Mouse (Mus musculus) heart, adult 2 months (tissue): ENCODE measurements around the gene Cpb1. TPM values are rescaled to one million over a fixed set of nuclear protein-coding genes. Genes with fewer than 3 reads are reported as not detected.

Source experiments
- DNase-seq, 2 experiments: peaks; one replicate each; pipeline ENCODE4 v3.0.0; 2021
- H3K27ac ChIP-seq: fragments of 200-600 bp; 2 replicates; pipeline ENCODE4 v1.8.1; 2022
- H3K27me3 ChIP-seq: fragments of 200-500 bp; 2 replicates; pipeline ENCODE4 v1.6.1; 2012; ENCODE audit warnings: mild to moderate bottlenecking, low read length, inconsistent platforms, mixed read lengths; ENCODE audit not compliant: control insufficient read depth, insufficient read depth
- H3K36me3 ChIP-seq: fragments of 200-500 bp; 2 replicates; pipeline ENCODE4 v1.6.1; 2012; ENCODE audit warnings: low read length, inconsistent platforms; ENCODE audit not compliant: control insufficient read depth, insufficient read depth
- H3K4me1 ChIP-seq: fragments of 200-500 bp; 2 replicates; pipeline ENCODE4 v1.6.1; 2011; ENCODE audit warnings: low read length; ENCODE audit not compliant: control insufficient read depth, insufficient read depth
- H3K4me3 ChIP-seq: fragments of 200-600 bp; 2 replicates; pipeline ENCODE4 v1.8.1; 2022
- H3K79me2 ChIP-seq: fragments of 200-500 bp; replicated peaks from 2 replicates; pipeline ENCODE4 v1.6.1; 2012; ENCODE audit warnings: mild to moderate bottlenecking, inconsistent platforms, low read length, moderate library complexity, mixed read lengths; ENCODE audit not compliant: control insufficient read depth, insufficient read depth
- H3K9ac ChIP-seq: fragments of 200-500 bp; 2 replicates; pipeline ENCODE4 v1.6.1; 2012; ENCODE audit warnings: low read depth, mild to moderate bottlenecking, control low read depth, inconsistent platforms, low read length, mixed read lengths
- CTCF ChIP-seq: fragments of 200-600 bp; IDR thresholded peaks from 2 replicates; pipeline ENCODE4 v1.8.1; 2022; ENCODE audit warnings: antibody characterized with exemption, mild to moderate bottlenecking, moderate library complexity
- EP300 ChIP-seq: fragments of 200-500 bp; IDR thresholded peaks from 2 replicates; pipeline ENCODE4 v1.6.1; 2011; ENCODE audit warnings: low read depth, low read length, control low read depth; ENCODE audit not compliant: insufficient read depth
- POLR2A ChIP-seq: fragments of 200-500 bp; IDR thresholded peaks from 2 replicates; pipeline ENCODE4 v1.6.1; 2011; ENCODE audit warnings: mild to moderate bottlenecking, low read depth, low read length, control low read depth; ENCODE audit not compliant: insufficient read depth
- WGBS: fragments of 180-500 bp; shearing (Covaris S2); methylation state at CpG from one replicate; pipeline ENCODE4 v1.1.7; 2018; 5-methylcytosine and 5-hydroxymethylcytosine counted together
- intact Hi-C: fragments of 180-260 bp; cut with DNase I; formaldehyde crosslinking; loops from one replicate; pipeline ENCODE4 v1.15.1; 2025
- polyA plus RNA-seq: library from polyadenylated mRNA; depleted of rRNA; stranded (reverse); fragments of >200 nt; gene quantifications from 2 replicates; pipeline ENCODE4 v1.2.3, GENCODE M21; 2012
- total RNA-seq, 2 experiments: library from RNA; stranded (reverse); gene quantifications; 2 replicates each; pipeline ENCODE4 v1.2.3; 2021

The Cpb1 gene
- total and polyA plus RNA-seq, 3 experiments = not detected

DNA sequence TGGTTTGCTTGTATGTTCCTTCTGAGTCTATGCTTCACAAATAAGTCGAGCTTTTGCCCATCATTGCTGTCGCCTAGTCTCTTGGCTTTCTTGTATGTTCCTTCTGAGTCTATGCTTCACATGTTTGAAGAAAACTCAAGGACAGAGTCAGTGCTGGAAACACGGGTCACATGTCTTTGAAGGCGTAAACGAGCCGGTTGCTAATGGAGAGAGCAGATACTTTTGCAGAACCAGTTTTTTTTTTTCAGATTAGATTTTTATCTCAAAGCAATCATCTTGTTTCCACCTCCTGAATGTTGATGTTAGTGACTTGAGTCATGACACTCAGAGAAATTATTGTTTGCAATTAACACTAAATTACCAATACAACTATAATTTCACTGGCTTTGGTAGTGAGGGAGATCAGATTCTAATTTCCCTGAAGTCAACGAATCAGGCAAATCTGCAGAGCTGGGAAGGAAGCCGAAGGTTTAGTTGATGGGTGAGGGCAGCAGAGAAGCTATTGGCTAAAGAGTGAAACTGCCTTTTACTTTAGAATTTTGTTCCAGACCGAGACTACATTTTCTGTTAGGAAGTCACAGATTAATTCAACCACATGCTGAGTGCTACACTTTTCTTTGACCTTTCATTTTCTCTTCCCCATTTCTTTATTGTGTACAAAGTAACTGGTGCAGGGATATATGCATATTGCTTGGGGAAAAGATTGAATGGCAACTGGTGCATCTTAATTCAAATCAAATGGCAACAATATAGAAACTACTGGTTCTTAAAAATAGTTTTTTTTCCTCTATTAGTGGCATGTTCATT is 19.2 kb upstream of the Cpb1 start:
- Histone ChIP-seq H3K9ac (no peak overlapping the region), H3K79me2 (no peaks in the 10 kb centered on the region), H3K4me1 (no peaks in the 10 kb centered on the region), H3K36me3 (no peaks in the 10 kb centered on the region), H3K27ac (no peak overlapping the region), H3K4me3 (no peak overlapping the region), H3K27me3 (no peaks in the 10 kb centered on the region)
- intact Hi-C loops = no loop called here
- TF ChIP-seq EP300 (no peak), CTCF (no peak), POLR2A (no peak)
- DNase-seq = no peak
- WGBS = 75% methylated on average over 9 of the region's 9 CpGs

- intact Hi-C loops = no loop called here
- no peak overlapping the region for H3K9ac ChIP-seq
These were observed 15.8 kb upstream of the Cpb1 start for GRCm38 (mm10) chr3:20291370-20291769.

DNA sequence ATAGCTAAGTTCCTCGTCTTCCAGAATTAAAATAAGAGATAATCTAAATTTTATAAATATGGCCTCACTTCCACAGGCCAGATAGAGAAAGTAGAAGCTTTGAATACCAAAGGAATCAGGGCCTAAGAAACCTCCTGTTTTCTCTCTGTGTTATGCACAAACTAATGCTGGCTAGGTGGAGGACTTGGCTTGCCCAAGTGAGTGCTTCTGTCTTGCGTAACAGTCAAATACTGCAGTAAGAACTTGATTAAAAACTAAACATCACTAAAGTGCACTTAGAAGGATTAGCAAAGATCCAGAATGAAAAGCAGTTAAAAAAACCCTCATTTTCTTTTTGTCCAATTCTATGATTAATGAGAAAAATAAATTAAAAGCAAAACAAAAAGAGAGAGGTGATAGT is 13.2 kb upstream of the Cpb1 start:
- Histone ChIP-seq H3K4me1 (no peaks in the 10 kb centered on the region), H3K27me3 (no peaks in the 10 kb centered on the region), H3K9ac (no peak overlapping the region), H3K4me3 (no peak overlapping the region), H3K36me3 (no peaks in the 10 kb centered on the region), H3K27ac (no peak overlapping the region), H3K79me2 (no peaks in the 10 kb centered on the region)
- intact Hi-C loops = no loop called here
- WGBS = 77% methylated on average over 2 of the region's 2 CpGs
- TF ChIP-seq POLR2A = no peak
- DNase-seq = no peak

More at GRCm38 (mm10) chr3:20291370-20291769, 15.8 kb upstream of the Cpb1 start:
- no peaks in the 10 kb centered on the region for H3K4me1 ChIP-seq
- TF ChIP-seq POLR2A = no peak
- TF ChIP-seq CTCF = no peak
- TF ChIP-seq EP300 = no peak
- no peak overlapping the region for H3K27ac ChIP-seq
- H3K27me3 ChIP-seq = no peaks in the 10 kb centered on the region
- no peak for DNase-seq
- no peak overlapping the region for H3K4me3 ChIP-seq
- no peaks in the 10 kb centered on the region for H3K36me3 ChIP-seq
- no peaks in the 10 kb centered on the region for H3K79me2 ChIP-seq

DNA sequence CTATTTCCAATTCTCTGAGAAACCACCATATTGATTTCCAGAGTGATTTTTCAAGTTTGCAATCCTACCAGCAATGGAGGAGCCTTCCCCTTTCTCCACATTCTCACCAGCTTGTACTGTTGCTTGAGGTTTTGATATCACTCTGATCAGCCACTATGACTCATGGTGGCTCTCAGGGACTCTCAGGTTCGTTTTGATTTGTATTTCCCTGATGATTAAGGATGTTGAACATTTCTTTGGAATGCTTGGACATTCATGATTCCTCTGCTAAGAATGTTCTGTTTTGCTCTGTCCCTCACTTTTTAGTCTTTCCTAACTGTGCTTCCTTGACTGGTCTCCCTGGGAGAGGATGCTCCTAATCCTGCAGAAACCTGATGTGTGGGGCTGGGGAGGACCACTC is 6.3 kb upstream of the Cpb1 start:
- Histone ChIP-seq H3K79me2 (no peaks in the 10 kb centered on the region), H3K4me1 (no peaks in the 10 kb centered on the region), H3K4me3 (no peak overlapping the region), H3K36me3 (no peaks in the 10 kb centered on the region), H3K9ac (no peak overlapping the region), H3K27ac (no peak overlapping the region), H3K27me3 (no peaks in the 10 kb centered on the region)
- TF ChIP-seq EP300 = no peak
- no peak for TF ChIP-seq CTCF
- TF ChIP-seq POLR2A = no peak
- WGBS = 41% methylated on average over 1 of the region's 1 CpGs
- no peak for DNase-seq
- intact Hi-C loops = no loop called here

DNA sequence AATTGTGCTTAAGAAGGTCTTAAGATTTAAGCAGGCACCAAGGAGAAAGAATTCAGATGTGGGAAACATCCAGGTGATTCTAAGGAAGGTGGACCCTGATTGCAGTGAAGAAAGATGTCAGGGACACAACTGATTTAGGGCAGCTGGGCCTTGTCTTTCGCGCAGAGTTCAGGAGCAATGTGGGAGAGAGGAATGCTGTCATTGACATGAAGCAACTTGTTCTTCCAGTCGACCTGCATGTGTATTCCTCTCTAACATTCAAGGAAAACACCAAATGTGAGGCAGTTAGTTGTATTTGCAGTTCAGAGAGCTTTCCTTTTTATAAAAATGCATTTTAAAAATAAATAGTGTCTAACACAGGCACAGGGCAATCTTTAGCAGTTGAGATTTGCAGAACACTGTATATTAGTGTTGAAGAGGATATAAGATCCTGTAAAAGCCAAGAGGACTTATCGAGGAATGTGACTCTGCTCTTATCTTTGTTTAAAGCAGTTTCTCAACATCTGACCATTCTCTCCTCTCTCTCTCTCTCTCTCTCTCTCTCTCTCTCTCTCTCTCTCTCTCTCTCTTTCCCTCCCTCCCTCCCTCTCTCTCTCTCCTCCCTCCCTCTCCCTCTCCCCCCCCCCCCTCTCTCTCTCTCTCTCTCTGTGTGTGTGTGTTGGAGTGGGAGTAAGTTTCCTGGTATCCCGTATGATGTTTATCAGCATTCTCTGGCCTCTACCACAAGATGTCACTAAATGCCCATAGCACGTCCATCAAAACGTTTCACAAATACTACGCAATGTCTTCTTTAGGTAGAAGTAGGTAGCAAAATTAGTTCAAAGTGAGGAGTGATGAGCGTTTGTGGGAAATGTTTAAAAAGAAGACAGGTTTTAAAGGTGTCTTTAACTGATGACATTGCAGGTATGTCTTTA is 20.7 kb downstream of the Cpb1 start:
- no peak overlapping the region for H3K27ac ChIP-seq
- WGBS = 29% methylated on average over 9 of the region's 9 CpGs
- DNase-seq = no peak

GRCm38 (mm10) chr3:20243913-20244312 is 31.6 kb downstream of the Cpb1 start:
- 67% methylated on average over 1 of the region's 1 CpGs for WGBS
- intact Hi-C loops = no loop called here
- Histone ChIP-seq H3K4me3 (no peak overlapping the region), H3K27ac (no peak overlapping the region), H3K27me3 (no peaks in the 10 kb centered on the region), H3K9ac (no peak overlapping the region), H3K36me3 (no peaks in the 10 kb centered on the region), H3K4me1 (no peaks in the 10 kb centered on the region), H3K79me2 (no peaks in the 10 kb centered on the region)
- DNase-seq = no peak
- TF ChIP-seq EP300 = no peak
- TF ChIP-seq CTCF = no peak
- TF ChIP-seq POLR2A = no peak

More for the DNA sequence above, 20.7 kb downstream of the Cpb1 start:
- Histone ChIP-seq H3K79me2 (no peaks in the 10 kb centered on the region), H3K9ac (no peak overlapping the region), H3K36me3 (no peaks in the 10 kb centered on the region), H3K4me1 (no peaks in the 10 kb centered on the region), H3K27me3 (no peaks in the 10 kb centered on the region), H3K4me3 (no peak overlapping the region)
- intact Hi-C loops = loop anchor here (10.0 kb wide), 1 partner anchor 260 kb away; no protein-coding TSS in a partner anchor
- TF ChIP-seq CTCF = peak; percentile 23; the same call in 1 of the 2 replicates
- TF ChIP-seq EP300 = no peak
- TF ChIP-seq POLR2A = no peak
